8 mouse cellular contexts compared by ENCODE assay signal in the genomic region with DNA sequence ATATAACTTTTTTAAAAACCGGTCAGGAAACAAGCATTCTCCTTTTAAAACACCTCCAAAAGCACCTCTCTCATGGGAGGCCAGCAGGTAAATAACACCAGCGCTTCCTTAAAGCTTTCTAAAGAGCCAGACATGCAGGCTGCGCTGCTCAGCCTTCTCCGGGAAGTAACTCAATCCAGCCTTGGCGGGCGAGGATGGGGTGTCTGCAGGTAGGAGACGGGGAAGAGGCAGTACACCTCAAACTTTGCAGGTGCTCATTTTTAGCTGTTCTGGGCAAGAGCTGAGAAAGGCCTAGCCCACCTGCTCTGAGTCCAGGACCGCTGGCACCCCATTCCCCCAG. TPM values are rescaled to one million over a fixed set of nuclear protein-coding genes. Genes with fewer than 3 reads are reported as not detected.
DNase-seq lines count a peak whose midpoint lies in the region; ATAC-seq and TF ChIP-seq lines count a peak whose summit lies in the region.

No protein-coding gene starts in this region.

- 6% methylated on average over 8 of the region's 8 CpGs for WGBS in heart, embryonic 11.5 days (ENCODE audit: insufficient replicate concordance)
- WGBS in heart, embryonic 16.5 days, result 7% methylated on average over 8 of the region's 8 CpGs
- WGBS in liver, embryonic 11.5 days, result 15% methylated on average over 8 of the region's 8 CpGs
- WGBS in stomach, embryonic 16.5 days, result 5% methylated on average over 8 of the region's 8 CpGs

- peaks cover 15% of the 10 kb centered on the region for H3K4me1 ChIP-seq in heart, embryonic 11.5 days (ENCODE audit: control insufficient read depth, insufficient read depth, low read length)
- peaks cover 12% of the 10 kb centered on the region for H3K4me1 ChIP-seq in heart, embryonic 16.5 days (ENCODE audit: control insufficient read depth, insufficient read depth, low read length)
- H3K4me1 ChIP-seq in liver, embryonic 11.5 days (replicated peaks; ENCODE audit: control insufficient read depth, insufficient read depth, low read length), result peaks cover 5% of the 10 kb centered on the region
- peaks cover 8% of the 10 kb centered on the region; the same call in 1 of the 2 replicates for H3K4me1 ChIP-seq in stomach, embryonic 16.5 days (ENCODE audit: control insufficient read depth, insufficient read depth, low read length)

- no peak for DNase-seq in heart, adult 11 months
- no peak for DNase-seq in Patski (ENCODE audit: low read depth, low spot score)
- DNase-seq in liver, embryonic 11.5 days (ENCODE audit: low spot score), result no peak
- DNase-seq in frontal cortex, adult 2 months (ENCODE audit: extremely low spot score in 1 of 2, low spot score in 1 of 2), result no peak
- DNase-seq in layer of hippocampus, adult 18-20 months (ENCODE audit: low spot score in 2 of 2), result no peak

- no peak for TF ChIP-seq CTCF in Patski (IDR thresholded peaks at IDR 0.05)

- 0 out of 2 replicates have a peak, but pooled peaks cover 2% of the 10 kb centered on the region for H3K36me3 ChIP-seq in heart, embryonic 11.5 days (ENCODE audit: control insufficient read depth, insufficient read depth, low read length)
- H3K36me3 ChIP-seq in heart, embryonic 16.5 days (ENCODE audit: control insufficient read depth, insufficient read depth), result no peaks in the 10 kb centered on the region
- H3K36me3 ChIP-seq in liver, embryonic 11.5 days (ENCODE audit: control insufficient read depth, insufficient read depth, low read length), result no peaks in the 10 kb centered on the region
- H3K36me3 ChIP-seq in stomach, embryonic 16.5 days (ENCODE audit: control insufficient read depth, insufficient read depth, low read length), result 0 out of 2 replicates have a peak, but pooled peaks cover 5% of the 10 kb centered on the region

- peak overlapping the region; percentile 73 for H3K27ac ChIP-seq in heart, embryonic 11.5 days (ENCODE audit: low read depth, low read length)
- H3K27ac ChIP-seq in heart, embryonic 16.5 days (ENCODE audit: low read length), result peak overlapping the region; percentile 77; the same call in 1 of the 2 replicates
- H3K27ac ChIP-seq in liver, embryonic 11.5 days (ENCODE audit: low read depth, low read length), result no peak overlapping the region
- no peak overlapping the region for H3K27ac ChIP-seq in stomach, embryonic 16.5 days (ENCODE audit: low read length)

- H3K9ac ChIP-seq in heart, embryonic 11.5 days (ENCODE audit: low read depth, low read length), result peak overlapping the region; percentile 94
- peak overlapping the region; percentile 88 for H3K9ac ChIP-seq in heart, embryonic 16.5 days (ENCODE audit: low read length)
- H3K9ac ChIP-seq in liver, embryonic 11.5 days (ENCODE audit: low read depth, low read length), result peak overlapping the region; percentile 71
- H3K9ac ChIP-seq in stomach, embryonic 16.5 days (ENCODE audit: low read length), result peak overlapping the region; percentile 84

- in situ Hi-C loops in Patski (cut with MboI; ENCODE audit: low pct_unique_long_range_greater_than_20kb), result no loop called here

- H3K4me3 ChIP-seq in heart, embryonic 11.5 days (ENCODE audit: low read depth, low read length), result peak overlapping the region; percentile 96
- H3K4me3 ChIP-seq in heart, embryonic 16.5 days (ENCODE audit: low read length), result peak overlapping the region; percentile 81
- H3K4me3 ChIP-seq in liver, embryonic 11.5 days (ENCODE audit: low read depth, low read length), result peak overlapping the region; percentile 79
- peak overlapping the region; percentile 83 for H3K4me3 ChIP-seq in stomach, embryonic 16.5 days (replicated peaks; ENCODE audit: low read length)

- ATAC-seq in heart, embryonic 11.5 days (replicated peaks; ENCODE audit: insufficient number of reproducible peaks, low FRiP score, low TSS enrichment), result no peak
- peak; percentile 9 for ATAC-seq in Patski
- no peak for ATAC-seq in heart, embryonic 16.5 days (replicated peaks; ENCODE audit: extremely low read depth, insufficient read depth, low FRiP score)
- peak; percentile 27; the same call in 1 of the 2 replicates for ATAC-seq in liver, embryonic 11.5 days (replicated peaks; ENCODE audit: low FRiP score)
- ATAC-seq in stomach, embryonic 16.5 days (ENCODE audit: insufficient read depth, low FRiP score), result 0 out of 2 replicates have a peak, but pooled peaks have one; percentile 8

- POLR2A ChIA-PET in Patski (lab: Charles Lee), result interaction anchor here (0.7 to 1.4 kb wide), 2 partner anchors 81 to 166 kb away, joined by 3 to 5 read pairs; no protein-coding TSS in a partner anchor

- peak overlapping the region; percentile 95 for H3K4me2 ChIP-seq in heart, embryonic 11.5 days
- peak overlapping the region; percentile 89 for H3K4me2 ChIP-seq in heart, embryonic 16.5 days (ENCODE audit: low read depth, low read length)
- peak overlapping the region; percentile 98 for H3K4me2 ChIP-seq in liver, embryonic 11.5 days
- H3K4me2 ChIP-seq in stomach, embryonic 16.5 days (ENCODE audit: low read depth, low read length), result peak overlapping the region; percentile 97

- no peaks in the 10 kb centered on the region for H3K9me3 ChIP-seq in heart, embryonic 11.5 days (replicated peaks; ENCODE audit: control insufficient read depth, low read length)
- H3K9me3 ChIP-seq in heart, embryonic 16.5 days (replicated peaks; ENCODE audit: control insufficient read depth, low read length), result no peaks in the 10 kb centered on the region
- no peaks in the 10 kb centered on the region for H3K9me3 ChIP-seq in liver, embryonic 11.5 days (ENCODE audit: control insufficient read depth, low read length)
- peaks cover 3% of the 10 kb centered on the region; the same call in 1 of the 2 replicates for H3K9me3 ChIP-seq in stomach, embryonic 16.5 days (replicated peaks; ENCODE audit: control insufficient read depth, low read length)

- no peaks in the 10 kb centered on the region for H3K27me3 ChIP-seq in heart, embryonic 11.5 days (ENCODE audit: control insufficient read depth, insufficient read depth, low read length)
- no peaks in the 10 kb centered on the region for H3K27me3 ChIP-seq in Patski
- H3K27me3 ChIP-seq in heart, embryonic 16.5 days (ENCODE audit: control insufficient read depth, insufficient read depth, low read length), result no peaks in the 10 kb centered on the region
- H3K27me3 ChIP-seq in liver, embryonic 11.5 days (replicated peaks; ENCODE audit: control insufficient read depth, insufficient read depth, low read length), result peaks cover 11% of the 10 kb centered on the region; the same call in 1 of the 2 replicates
- no peaks in the 10 kb centered on the region for H3K27me3 ChIP-seq in stomach, embryonic 16.5 days (ENCODE audit: control insufficient read depth, insufficient read depth, low read length)

- CTCF ChIA-PET in Patski (lab: Charles Lee), result no interaction called here

RNA-seq across cellular contexts. Expression of a gene that starts 0.8 kb away (rescaled TPM):
- polyA plus RNA-seq in heart, embryonic 11.5 days (2014; fragmentation: Nextera tagmentation; extraction: Ambion mirVana), result 15.5 and 20.9 TPM in 2 replicates
- polyA plus RNA-seq in Patski (2021), result 7.6 TPM
- polyA plus RNA-seq in heart, embryonic 16.5 days (2015; fragmentation: Nextera tagmentation; extraction: Ambion mirVana), result 14.6 and 15.9 TPM in 2 replicates
- polyA plus RNA-seq in liver, embryonic 11.5 days (2014; fragmentation: Nextera tagmentation; extraction: Ambion mirVana), result 8.6 and 8.8 TPM in 2 replicates
- polyA plus RNA-seq in stomach, embryonic 16.5 days (2015; fragmentation: Nextera tagmentation; extraction: Ambion mirVana), result 8.9 and 13.0 TPM in 2 replicates
- 93.5 and 99.6 TPM in 2 replicates for polyA plus RNA-seq in frontal cortex, adult 2 months (2012; rRNA removed)
- total RNA-seq in layer of hippocampus, adult 18-20 months (2021), result 100 to 1,000 TPM; 187 to 213 TPM

RNA-seq across cellular contexts. Expression of a gene that starts 55.5 kb away (rescaled TPM):
- 42.4 and 51.2 TPM in 2 replicates for polyA plus RNA-seq in heart, embryonic 11.5 days (2014; fragmentation: Nextera tagmentation; extraction: Ambion mirVana)
- polyA plus RNA-seq in Patski (2021), result 2.5 TPM
- polyA plus RNA-seq in heart, embryonic 16.5 days (2015; fragmentation: Nextera tagmentation; extraction: Ambion mirVana), result 29.5 and 30.2 TPM in 2 replicates
- polyA plus RNA-seq in liver, embryonic 11.5 days (2014; fragmentation: Nextera tagmentation; extraction: Ambion mirVana), result 5.5 and 5.7 TPM in 2 replicates
- 49.2 and 58.5 TPM in 2 replicates for polyA plus RNA-seq in stomach, embryonic 16.5 days (2015; fragmentation: Nextera tagmentation; extraction: Ambion mirVana)
- 2.4 and 3.2 TPM in 2 replicates for polyA plus RNA-seq in frontal cortex, adult 2 months (2012; rRNA removed)
- 10 to 100 TPM; 38.6 to 43.0 TPM for total RNA-seq in layer of hippocampus, adult 18-20 months (2021)

Comparison
In these comparisons a context has a peak if more than half of its experiments do, and no peak if none do; other contexts are left out.
1. ATAC-seq: peak in Patski (single experiment), liver, embryonic 11.5 days (single experiment) and stomach, embryonic 16.5 days (single experiment); none in heart, embryonic 11.5 days (single experiment) and heart, embryonic 16.5 days (single experiment).
2. H3K27ac ChIP-seq: peak in heart, embryonic 11.5 days (single experiment) and heart, embryonic 16.5 days (single experiment); none in liver, embryonic 11.5 days (single experiment) and stomach, embryonic 16.5 days (single experiment).
3. Peak in every context shown above with its lines, with median percentiles within 50 percentile points of each other: H3K4me2 ChIP-seq, H3K4me3 ChIP-seq and H3K9ac ChIP-seq.